Mouse (Mus musculus) CD4-positive helper T cell, adult 2 months (primary cell): ENCODE measurements around the gene Cd209e.
"Not testable (repeated sequence)": the region's sequence is repeated elsewhere in the genome, so short reads cannot be mapped to it uniquely, and the experiment has no call there.

Source experiments
- DNase-seq: peaks from one replicate; pipeline ENCODE4 v3.0.0-alpha.2; 2012; ENCODE audit warnings: low read depth, missing footprints, low spot score

Cd209e gene

DNA sequence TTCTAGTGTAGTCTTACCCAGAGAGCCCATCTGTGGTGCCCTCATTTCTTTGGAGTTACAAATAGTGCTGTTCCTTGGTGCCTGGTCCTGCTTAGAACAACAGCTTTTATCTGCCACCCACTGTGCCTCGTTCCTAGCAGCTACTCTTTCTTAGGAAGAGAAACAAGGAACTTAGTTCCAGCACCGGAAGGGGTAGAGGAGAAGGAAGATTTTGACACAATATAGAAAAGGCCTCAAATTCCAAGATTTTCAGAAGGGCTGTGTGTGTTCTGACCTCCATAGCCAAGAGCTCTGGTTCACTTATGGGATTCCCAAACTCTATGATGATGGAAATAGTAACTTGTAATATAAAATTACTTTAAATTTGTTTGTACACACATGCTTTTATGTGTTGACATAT is at the start of gene Cd209e:
Cd209e (minus strand) TSS at position 101 of the 400 bp plus-strand sequence.
- no peak for DNase-seq

GRCm38 (mm10) chr8:3878455-3878854 is 24.3 kb upstream of the Cd209e start, which contains the start of gene Cd209d:
Gene Cd209d, minus strand, starts transcription at chr8:3878555.
- no peak for DNase-seq

DNA sequence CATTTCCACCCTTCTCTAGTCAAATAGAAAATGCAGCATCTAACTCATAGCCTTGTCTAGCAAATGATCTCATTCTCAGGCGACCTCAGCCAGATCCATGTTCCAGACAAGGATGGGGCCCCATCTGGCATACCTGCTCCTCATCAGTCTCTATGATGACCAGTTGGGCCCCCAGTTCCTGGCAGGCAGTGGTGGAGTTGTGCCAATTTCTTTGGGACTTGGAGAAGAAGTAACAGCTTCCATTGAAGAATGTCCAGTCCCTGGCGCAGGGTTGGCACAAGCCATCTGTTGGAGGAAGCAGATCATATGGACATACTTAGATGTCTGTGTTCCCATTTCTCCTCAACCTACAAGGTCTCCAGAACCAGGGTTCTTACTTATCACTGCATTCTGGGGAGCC is 22.0 kb upstream of the Cd209e start:
- no peak for DNase-seq

- not testable (repeated sequence) for DNase-seq
Measured at GRCm38 (mm10) chr8:3862736-3863135, 8.6 kb upstream of the Cd209e start.

DNA sequence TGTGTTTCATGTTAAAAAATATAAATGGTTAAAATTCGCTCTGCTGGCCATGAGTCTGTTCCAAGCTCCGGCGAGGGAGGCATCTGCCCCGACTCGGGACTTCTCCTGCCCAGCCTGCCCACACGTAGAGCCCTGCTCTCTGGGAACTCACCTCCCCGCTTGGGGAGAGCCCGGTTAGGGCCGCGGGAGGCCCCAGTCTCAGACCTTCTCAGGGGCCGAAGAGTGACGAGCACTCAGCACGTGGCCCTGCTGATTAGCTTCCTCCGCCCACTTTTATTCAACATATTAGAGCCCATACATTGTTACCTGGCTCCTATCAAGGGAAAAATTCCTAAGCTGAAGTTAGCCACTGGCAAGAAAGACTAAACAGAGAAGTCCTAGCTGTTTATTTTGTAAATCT is 51.0 kb downstream of the Cd209e start:
- DNase-seq, result no peak
